Mouse (Mus musculus) kidney, adult 8-10 months (tissue): ENCODE data around the gene Mgat4d.
"Not testable (repeated sequence)": the region's sequence is repeated elsewhere in the genome, so short reads cannot be mapped to it uniquely, and the experiment has no call there.

ENCODE experiments used
- DNase-seq, 2 experiments: peaks; one replicate each; pipeline ENCODE4 v3.0.0; 2022

Gene Mgat4d

GRCm38 (mm10) chr8:83392521-83392920 lies 44.2 kb downstream of the Mgat4d start:
- DNase-seq: no peak

- DNase-seq: no peak
Observed at GRCm38 (mm10) chr8:83394325-83394724, 46.1 kb downstream of the Mgat4d start.

GRCm38 (mm10) chr8:83396680-83397079 lies 48.4 kb downstream of the Mgat4d start:
- no peak for DNase-seq

- DNase-seq: no peak
Observed at GRCm38 (mm10) chr8:83397726-83398125, 49.5 kb downstream of the Mgat4d start.

- DNase-seq: no peak
Observed at GRCm38 (mm10) chr8:83405548-83405947, 57.3 kb downstream of the Mgat4d start.

GRCm38 (mm10) chr8:83406836-83407235 lies 58.6 kb downstream of the Mgat4d start:
- DNase-seq: no peak

- no peak for DNase-seq
Observed at GRCm38 (mm10) chr8:83408496-83408895, 60.2 kb downstream of the Mgat4d start.

- DNase-seq: no peak
Observed at GRCm38 (mm10) chr8:83416878-83417277, 68.6 kb downstream of the Mgat4d start.

GRCm38 (mm10) chr8:83417970-83418369 lies 69.7 kb downstream of the Mgat4d start:
- no peak for DNase-seq

- DNase-seq: no peak
Observed at GRCm38 (mm10) chr8:83418805-83419516, 70.7 kb downstream of the Mgat4d start.

GRCm38 (mm10) chr8:83421354-83421753 lies 73.1 kb downstream of the Mgat4d start:
- DNase-seq: peak; percentile 20 to 34

- DNase-seq: peak; percentile 48 to 57
Observed at GRCm38 (mm10) chr8:83423032-83423825, 75.0 kb downstream of the Mgat4d start.

GRCm38 (mm10) chr8:83425202-83425601 lies 76.9 kb downstream of the Mgat4d start:
- DNase-seq: no peak

- DNase-seq: peak in 1 of 2 experiments; percentile 23
Observed at GRCm38 (mm10) chr8:83426104-83426759, 78.0 kb downstream of the Mgat4d start.

- DNase-seq: no peak
Observed at GRCm38 (mm10) chr8:83426949-83427348, 78.7 kb downstream of the Mgat4d start.

- DNase-seq: not testable (repeated sequence)
Observed at GRCm38 (mm10) chr8:83428621-83429020, 80.3 kb downstream of the Mgat4d start.

- no peak for DNase-seq
Observed at GRCm38 (mm10) chr8:83429071-83429524, 80.8 kb downstream of the Mgat4d start.
